Mouse (Mus musculus) mature B cell (primary cell): ENCODE measurements at regions not wholly inside any gene's neighbourhood (a gene's known extent, or its start where the extent isn't known, plus 50 kb on each side); places are given as distances from the start of the nearest gene placed in this dataset.

Experiments used
- in situ Hi-C: fragments of 300-500 bp; cut with MboI; formaldehyde crosslinking; loops from 2 replicates; pipeline ENCODE4 v1.14.3; 2019

DNA sequence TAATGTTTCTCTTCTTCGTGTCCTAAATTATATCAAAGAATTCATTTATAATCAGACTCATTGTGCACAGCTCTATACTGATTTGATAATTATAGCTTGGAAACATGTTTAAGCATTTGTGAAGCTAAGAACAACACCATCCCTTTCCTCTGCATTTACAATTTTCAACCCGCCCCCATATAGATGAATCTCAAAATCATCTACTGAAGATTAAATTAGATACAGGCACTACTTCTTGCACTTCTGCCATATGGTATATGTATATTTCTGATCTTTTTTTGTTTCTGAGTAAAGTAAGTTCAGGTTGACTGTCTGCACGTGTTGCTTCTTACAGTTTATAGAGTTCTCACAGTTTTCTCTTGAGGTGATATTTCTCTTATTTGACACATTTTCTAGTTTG, 583.1 kb upstream of the C030005K15Rik start:
- in situ Hi-C loops = no loop called here

DNA sequence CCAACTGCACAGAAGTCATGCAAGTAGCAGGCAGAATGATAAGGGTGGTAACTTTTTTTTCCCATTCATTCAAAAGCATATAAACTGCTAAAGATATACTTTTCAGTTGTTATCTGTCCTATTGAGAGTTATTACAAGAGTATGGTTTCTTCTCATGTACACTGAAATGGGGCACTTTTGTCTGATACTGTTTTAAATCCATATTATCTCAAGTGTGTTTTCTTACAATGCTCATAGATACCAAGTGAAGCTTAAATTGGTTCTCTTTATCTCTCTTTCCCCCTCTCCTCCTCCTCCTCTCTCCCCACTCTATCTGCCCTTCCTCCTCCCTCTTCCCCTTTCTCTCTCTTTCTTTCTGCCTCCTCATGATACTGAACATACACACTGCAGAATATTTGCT, 584.8 kb upstream of the C030005K15Rik start:
- in situ Hi-C loops = no loop called here

DNA sequence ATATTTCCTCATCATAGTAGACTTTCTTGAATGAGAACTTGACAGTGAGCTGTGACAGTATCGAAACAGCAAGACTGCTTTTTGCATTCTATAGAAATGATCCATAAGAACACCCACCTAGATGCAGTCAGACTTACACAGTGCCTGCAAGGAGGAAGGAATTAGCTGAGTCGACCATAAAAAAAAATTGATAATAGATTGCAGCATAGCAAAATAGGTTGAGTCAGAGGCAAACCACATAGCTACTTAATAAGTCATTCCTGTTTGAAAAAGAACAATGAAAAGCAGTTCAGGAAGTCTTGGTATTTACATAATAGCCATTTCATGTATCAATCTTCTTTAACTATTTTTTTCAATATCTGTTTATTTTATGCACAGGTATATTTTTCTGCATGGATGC, 591.9 kb upstream of the C030005K15Rik start:
- in situ Hi-C loops = no loop called here

DNA sequence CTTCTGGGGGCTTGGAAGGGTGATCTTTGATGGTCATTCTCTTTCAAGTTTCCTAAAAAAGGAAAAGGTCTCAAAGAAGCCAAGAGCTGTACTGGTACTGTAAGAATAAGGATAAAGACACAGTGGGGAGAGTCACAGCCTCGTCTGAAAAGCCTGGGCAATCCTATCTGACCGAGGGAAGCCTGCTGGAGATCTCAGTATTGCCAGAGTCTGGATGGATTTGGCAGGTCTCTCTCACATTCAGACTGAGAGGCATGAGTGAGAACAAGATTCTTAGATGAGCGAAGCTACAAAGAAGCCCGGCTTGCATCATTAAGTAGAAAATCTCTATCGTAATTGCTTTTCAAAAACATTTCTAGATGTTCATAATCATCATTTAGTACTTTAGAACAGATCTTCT, 590.4 kb upstream of the Atp2b1 start:
- in situ Hi-C loops = no loop called here

DNA sequence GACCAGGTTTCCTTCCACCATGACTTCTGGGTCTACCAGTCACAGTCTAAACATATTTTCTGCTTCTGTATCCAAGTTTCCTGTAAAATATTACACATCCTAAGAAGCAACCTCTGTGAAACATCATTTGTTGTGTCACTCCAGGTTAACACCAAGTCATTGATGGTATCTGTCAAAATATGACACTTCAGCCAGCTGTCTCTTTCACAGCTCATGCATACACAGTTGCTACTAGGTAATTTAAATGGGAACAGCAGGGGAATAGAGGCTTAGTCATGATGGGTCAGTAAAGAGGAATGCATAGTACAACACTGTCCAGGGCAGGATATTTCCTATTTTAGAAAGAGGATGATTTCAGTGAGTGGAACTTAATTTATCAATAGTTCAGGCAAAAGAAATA, 589.6 kb upstream of the Atp2b1 start:
- in situ Hi-C loops = no loop called here

DNA sequence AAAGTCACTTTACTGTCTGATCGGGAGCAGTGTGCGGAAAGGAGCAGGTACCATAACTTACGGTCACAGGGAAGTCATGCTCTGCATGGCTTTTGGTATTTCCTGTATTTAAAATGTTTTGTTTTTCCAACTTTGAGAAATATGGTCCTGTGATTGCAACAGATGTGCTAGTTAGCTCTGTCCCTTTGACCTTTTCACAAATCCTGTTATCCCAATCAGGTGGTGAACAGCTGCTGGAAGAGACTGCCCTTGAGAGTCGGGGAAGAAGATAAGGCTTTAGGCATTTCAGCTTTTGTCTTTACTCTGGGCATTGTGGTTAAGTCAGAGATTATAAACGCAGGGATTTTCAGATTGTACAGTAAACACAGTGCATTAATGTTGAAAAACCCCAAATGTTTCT, 588.5 kb upstream of the Atp2b1 start:
- in situ Hi-C loops = no loop called here

DNA sequence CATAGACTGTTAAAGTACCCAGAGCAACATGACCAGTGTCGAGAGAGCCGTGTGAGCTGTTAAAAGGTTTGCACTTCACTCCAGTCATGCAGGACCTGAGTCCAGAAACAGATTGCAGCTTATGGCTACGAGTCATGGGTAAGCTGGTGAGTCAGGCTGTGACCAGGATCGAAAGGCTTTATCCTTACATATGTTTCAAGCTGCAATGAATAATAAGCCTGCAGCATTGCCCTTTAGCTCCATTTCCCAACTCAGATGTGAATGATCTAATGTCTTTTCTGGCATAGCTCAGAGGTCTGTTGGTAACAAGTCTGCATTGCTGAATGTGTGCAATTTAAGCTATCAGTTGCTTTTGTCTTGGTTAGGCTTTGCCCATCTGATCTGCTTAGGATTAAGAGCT, 581.5 kb upstream of the Atp2b1 start:
- in situ Hi-C loops = no loop called here

DNA sequence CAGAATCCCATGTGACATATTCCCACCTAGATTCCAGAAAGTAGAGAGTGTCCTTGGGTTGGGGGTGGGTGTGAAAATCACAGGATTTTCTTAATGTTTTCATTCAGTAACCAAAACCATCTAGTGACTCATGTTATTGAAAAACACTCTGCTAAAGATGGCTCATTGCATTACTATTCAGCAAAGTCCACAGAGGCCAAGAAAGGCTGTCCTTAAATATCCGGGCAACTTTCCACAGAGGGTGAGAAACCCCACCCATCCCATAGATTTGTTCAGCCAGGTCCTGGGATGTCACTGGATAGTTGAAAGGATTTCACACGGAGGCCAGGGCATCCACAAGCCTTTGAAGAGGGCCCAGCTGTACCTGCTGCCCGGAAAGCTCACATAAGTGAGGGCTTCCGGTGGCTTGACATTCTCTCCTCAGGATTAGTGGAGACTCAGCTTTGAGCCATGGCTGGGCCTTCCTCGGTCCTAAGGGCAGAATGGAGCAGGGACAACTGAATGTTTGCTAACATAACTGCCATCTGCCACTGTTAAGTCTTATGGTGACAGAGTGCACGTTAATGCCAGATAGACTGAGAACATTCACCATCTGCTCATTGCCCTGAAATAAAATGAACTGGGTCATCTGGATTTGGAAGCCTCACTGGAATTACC, 580.7 kb upstream of the Atp2b1 start:
- in situ Hi-C loops = no loop called here

DNA sequence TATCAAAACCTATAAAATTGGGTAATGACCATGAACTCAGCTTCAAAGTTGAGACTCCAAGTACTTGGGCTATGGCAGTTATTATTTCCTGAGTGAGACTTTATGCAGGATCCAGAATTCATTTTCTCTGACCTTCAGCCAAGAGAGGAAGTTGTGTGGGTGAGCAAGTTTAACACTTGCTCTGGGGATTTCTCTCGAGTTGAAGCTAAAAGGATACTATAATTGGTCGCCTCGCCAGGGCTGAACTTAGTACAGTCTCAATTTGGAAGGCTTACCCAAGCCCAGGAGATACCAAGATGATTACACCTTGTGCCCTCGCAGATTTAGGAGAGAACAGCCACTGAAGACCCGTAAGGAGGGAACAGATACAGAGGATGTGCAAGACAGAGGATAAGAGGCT, 570.4 kb upstream of the Atp2b1 start:
- in situ Hi-C loops = no loop called here

DNA sequence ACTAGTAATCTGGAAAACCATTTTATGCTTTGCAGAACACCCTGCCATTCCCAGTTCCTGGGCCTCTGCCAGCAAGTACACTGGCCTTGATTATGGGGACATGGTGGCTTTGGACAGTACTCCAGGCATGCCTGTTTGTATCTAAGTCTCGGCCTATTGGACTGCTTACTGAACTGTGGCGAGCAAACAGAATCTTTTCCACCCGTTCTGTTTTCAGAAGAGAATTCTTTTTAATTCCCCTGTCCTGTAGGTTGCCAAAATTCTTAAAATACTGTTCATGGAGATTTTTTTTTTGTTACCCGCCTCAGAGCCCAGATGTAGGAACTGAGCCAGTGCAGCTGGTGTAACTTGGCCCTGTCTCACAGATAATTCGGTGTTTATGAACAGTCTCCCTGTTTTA, 564.7 kb upstream of the Atp2b1 start:
- in situ Hi-C loops = no loop called here

DNA sequence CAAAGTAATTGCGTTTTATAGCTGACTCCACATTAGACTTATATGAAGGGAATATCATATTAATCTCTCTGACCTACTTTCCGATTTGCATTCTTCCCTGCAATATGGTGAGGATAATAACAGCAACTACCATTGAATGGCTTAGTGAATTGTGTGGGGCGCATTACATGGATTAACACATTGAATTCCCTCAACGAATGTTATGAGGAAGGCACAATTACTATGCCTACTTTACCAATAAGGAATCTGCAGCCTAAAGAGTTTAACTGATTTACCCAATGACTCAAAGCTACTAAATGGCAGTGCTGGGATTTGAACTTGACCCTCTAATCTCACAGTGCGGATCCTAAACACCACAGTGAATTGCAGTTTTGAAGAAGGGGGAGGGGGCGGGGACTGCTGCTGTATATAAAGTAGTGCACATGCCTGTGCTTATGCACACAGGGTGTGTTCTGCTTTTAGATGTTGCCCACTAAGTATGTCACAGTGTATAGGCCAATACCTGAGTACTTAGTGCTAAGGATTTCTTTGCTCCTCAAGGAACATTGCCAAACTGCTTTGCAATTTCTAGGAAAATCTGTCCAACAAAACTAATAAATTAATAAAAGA, 563.8 kb upstream of the Atp2b1 start:
- in situ Hi-C loops = no loop called here

DNA sequence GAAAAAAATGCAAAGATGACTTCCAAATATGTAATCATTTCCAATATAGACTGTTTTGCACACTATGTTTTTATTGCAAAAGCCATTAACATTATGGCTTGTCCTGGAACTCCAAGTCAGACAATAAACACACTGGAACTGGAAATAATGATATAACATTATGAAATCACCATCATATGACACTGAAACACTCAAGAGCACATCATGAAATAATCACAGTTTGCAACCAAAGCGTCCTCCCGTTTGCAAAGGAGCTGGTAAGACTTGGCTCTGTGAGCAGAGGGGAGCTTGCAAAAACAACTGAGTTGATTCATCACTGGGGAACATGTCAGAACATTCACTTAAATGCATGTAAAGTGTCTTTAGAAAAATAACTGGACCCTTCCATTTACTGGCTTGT, 562.1 kb upstream of the Atp2b1 start:
- in situ Hi-C loops = no loop called here

DNA sequence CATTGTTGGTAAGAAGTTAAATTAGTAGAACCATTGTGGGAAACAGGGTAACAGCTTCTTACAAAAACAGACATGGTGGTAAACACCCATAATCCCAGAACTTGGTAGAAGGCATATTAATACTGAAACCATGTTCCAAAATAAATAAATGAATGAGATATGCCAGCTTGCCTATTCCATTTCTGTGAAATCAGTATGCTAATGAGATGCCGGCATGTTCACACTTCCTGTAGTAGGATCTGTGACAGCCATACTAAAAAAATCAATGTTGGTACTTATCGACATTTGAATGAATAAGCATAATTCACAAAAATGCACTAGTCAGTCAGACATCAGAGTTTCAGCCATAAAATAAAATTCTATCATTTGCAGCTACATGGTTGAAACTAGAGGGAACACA, 559.7 kb upstream of the Atp2b1 start:
- in situ Hi-C loops = no loop called here

DNA sequence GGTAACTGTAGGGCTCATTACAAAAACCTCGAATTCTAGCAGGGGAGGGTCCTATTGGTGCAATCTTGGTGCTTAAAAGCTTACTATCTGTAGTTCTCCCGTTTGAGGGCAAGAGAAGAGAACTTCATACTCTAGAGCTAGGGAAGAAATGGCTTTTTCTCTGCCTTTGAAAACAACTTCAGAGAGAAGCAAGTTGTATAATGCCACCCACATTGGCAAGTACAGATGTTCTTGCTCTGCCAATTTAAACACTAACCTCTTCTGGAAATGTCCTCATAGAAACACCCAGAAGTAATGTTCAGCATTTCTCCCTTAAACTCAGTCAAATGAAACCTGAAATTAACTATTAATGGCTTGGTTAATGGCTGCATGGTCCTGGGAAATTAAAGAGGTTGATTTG, 549.6 kb upstream of the Atp2b1 start:
- in situ Hi-C loops = no loop called here

DNA sequence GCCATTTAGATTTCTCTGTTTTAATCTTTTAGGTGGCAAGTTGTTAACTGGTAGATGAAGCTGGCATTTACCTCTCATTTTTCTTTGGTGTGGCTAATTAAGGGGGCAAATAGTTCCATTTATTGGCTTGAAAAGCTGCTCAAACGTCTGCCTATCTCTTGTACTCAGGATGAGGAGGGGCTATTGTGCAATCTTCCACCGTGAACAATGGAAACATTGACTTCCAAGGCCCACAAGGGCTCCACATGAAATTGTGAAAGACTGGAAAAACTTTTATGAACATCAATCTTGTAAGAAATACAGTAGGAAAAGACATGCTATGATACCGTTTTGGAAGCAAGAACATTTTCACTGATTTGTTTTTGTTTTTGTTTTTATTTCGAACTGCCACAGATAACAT, 541.6 kb upstream of the Atp2b1 start:
- in situ Hi-C loops = no loop called here

DNA sequence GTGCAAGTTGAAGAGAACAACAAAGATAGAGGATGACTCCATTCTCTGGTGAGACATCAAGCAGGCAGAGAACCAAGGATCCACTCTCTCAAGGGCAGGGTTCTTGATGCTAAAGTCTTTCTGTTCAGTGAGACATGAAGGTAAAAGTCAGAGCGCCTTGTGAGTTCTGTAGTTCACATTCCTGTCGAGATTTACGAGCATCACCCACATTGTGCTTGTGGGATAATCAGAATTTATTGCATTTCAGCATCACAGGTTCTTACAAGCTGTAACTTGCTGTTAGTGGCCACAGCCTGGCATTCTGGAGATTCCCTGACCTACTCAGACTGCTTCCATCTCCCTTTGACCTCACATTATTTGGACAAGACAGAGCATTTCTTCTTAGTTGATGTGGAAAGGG, 540.9 kb upstream of the Atp2b1 start:
- in situ Hi-C loops = no loop called here

DNA sequence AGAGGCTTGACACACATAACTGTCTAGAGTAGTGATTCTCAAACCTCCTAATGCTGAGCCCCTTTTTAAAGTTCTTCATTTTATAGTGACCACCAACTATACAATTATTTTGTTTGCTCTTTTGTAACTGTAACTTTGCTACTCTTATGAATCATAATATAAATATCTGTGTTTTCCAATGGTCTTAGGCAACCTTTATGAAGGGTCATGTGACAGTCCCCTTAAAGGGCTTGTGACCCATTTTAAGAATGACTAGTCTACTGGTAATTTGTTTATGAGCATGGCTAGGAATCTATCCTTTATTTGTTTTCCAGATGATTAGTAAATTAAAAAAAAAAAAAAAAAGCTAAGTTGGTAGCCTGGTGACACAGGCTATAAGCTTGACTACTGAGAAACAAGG, 539.5 kb upstream of the Atp2b1 start:
- in situ Hi-C loops = no loop called here

DNA sequence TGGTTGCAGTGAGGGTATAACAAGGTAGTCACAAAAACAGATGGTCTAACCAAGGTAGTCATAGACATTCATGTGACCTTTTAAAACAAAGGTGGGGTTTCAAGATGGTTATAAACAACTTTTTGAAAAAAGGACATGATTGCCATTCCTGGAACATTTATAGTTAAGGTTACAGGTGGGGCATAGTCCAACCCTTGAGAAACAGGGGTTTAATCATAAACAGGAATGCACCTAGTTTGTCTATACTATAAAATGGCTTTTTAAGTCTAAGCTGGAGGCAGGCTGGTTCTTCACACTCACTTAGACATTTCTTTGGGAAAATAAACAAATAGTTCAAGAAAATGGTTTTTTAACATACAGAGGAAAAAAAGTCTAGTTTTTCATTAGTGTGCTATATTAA, 525.7 kb upstream of the Atp2b1 start:
- in situ Hi-C loops = no loop called here

DNA sequence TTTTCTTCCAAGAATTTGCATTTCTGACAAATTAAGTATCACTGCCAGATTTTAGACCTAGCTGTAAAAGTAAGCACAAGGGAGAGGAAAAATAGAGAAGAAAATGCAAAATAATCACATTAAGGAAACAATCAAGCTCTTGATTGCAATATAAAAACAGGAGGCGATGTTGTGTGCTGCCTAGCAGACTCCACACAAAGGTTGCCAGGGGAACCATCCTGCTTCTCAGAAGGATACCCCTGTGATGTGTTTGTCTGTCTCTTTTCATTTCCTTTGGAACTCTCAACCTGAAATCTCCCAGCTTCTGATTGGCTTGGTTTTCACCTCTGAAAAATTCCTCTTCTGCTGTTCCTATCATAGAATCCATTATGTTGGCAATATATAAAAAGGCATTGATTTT, 514.3 kb upstream of the Atp2b1 start:
- in situ Hi-C loops = no loop called here

DNA sequence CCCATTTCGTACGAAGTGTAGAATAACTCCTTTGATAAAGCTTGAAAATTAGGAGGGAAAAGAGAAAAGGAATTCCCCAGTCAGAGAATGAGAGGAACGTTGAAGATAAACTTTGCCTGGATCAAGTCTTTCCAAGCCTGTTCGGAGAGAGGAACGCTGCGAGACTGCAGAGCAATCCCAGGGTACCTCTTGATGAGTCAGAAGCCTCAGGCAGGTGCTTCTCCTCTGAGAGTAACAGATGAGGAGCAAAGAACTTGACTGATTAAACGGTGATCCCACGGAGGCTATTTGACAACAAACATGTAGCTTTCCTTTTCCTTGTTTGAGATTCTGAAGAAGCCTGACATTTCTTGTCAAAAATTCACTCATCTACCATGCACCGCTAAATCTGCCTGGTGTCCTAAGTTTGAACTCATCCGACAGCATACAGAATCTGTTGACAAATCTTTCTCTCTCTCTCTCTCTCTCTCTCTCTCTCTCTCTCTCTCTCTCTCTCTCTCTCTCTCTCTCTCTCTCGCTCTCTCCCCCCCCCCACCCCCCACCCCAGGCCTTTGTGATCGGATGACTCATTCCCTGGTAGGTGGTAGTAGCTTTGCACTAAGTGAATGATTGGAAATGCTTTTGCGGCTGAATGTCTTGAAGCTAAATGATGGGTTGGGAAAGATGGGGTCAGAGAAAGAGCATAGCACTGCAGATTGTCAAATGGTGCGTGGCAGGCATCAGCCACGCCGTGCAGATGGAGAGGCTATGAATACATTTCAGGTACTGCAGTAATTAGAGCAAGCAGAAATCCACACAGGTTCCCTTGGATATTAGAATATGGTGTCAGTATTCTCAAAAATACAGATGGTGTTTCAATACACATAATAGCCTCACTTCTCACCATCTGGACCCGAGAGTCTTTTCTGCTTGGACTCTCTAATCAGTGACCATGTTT, 496.1 kb upstream of the Atp2b1 start:
- in situ Hi-C loops = no loop called here

DNA sequence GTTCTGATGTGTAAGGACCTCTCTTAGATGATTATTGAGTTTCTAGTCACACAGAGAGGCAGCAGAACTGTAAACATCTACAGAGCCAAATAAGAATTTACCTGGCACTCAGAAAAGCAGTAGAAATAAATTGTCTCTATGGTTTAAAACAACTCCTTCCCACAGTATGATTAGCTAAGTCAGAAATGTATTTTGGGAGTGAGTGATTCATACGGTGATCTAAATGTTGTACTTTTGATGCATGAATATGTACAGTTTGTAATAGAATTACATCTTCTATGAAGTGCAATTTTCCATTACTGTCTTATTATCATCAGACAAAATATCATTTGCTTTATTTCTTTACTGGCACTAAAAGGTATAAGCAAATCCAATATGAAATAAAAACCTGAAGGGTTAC, 489.8 kb upstream of the Atp2b1 start:
- in situ Hi-C loops = no loop called here

DNA sequence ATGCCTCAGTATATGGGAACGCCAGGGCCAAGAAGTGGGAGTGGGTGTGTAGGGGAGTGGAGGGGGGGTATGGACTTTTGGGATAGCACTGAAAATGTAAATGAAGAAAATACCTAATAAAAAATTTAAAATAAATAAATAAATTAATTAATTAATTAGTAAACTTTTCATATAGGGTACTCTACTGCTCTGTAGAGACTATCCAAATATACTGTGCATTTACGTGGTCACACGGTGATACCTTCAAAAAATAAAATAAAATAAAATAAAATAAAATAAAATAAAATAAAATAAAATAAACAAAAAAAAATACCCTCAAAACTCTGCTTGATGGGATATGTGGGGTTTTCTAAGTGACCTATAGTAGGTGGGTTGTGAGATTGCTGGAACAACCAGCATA, 479.2 kb upstream of the Atp2b1 start:
- in situ Hi-C loops = no loop called here

DNA sequence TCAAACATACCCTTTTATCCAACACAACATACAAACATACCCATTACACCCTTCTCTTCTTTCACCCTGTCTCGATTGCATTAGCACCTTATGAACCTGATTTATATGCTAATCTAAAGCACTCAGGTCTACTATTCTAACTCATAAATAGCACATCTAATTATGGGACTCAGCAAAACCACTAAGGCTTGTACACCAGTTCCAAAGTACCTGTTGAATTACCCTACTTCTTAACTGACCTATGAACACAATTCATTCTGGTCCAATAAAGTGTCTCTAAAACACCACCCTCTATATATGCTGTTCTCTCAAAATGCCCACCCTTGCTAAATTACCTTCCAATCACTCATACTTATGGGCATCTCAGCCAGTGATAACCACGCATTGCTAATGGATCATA, 452.7 kb upstream of the Atp2b1 start:
- in situ Hi-C loops = no loop called here
